Mouse (Mus musculus): ENCODE data around the gene Idh2.

Gene Idh2

DNA sequence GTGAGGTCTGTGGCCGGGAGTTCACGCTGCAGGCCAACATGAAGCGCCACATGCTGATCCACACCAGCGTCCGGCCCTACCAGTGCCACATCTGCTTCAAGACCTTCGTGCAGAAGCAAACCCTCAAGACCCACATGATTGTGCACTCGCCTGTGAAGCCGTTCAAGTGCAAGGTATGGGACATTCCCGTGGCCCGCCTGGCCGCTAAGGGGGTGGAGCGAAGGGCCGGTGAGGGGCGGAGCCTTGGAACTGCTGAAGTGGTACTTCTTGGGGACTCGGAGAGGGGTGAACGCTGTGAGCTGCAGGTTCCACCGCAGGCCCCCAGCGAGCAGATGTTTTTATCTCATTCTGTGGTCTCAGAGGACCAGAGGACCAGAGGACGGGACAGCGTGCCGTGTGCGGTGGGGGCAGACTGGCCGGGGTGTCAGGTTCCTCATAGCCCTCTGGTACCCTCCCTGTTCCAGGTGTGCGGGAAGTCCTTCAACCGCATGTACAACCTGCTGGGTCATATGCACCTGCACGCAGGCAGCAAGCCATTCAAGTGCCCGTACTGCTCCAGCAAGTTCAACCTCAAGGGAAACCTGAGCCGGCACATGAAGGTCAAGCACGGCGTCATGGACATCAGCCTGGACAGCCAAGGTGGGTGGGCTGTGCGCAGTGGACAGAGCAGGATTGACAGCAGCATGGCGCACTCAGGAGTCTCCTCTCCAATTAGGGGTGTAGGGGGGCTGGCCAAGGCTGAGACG lies 29.0 kb downstream of the Idh2 start:
- no peak for DNase-seq (ENCODE audit: low spot score in 2 of 2)

DNA sequence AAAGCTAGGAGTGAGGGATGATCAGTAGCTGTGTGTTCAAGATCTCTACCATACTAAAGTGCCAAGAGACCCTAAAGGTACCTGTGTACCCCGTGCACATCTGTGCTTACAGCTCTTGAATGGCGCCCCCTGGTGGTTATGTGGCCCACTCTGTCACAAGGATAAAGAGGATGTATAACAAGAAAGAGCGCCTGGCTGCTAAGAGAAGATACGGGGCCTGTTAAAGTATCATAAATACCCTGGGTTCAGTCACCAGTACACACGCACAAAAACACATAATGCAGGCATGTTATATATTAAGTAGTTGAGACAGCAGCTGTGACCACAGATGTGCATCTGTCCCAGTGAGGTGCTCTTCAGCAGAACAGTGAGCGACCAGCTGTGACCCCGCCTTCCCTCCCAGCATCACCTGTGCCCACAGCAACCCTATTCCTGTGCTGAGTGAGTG lies 30.7 kb downstream of the Idh2 start:
- DNase-seq (ENCODE audit: low spot score in 2 of 2) = peak; percentile 58 to 87

DNA sequence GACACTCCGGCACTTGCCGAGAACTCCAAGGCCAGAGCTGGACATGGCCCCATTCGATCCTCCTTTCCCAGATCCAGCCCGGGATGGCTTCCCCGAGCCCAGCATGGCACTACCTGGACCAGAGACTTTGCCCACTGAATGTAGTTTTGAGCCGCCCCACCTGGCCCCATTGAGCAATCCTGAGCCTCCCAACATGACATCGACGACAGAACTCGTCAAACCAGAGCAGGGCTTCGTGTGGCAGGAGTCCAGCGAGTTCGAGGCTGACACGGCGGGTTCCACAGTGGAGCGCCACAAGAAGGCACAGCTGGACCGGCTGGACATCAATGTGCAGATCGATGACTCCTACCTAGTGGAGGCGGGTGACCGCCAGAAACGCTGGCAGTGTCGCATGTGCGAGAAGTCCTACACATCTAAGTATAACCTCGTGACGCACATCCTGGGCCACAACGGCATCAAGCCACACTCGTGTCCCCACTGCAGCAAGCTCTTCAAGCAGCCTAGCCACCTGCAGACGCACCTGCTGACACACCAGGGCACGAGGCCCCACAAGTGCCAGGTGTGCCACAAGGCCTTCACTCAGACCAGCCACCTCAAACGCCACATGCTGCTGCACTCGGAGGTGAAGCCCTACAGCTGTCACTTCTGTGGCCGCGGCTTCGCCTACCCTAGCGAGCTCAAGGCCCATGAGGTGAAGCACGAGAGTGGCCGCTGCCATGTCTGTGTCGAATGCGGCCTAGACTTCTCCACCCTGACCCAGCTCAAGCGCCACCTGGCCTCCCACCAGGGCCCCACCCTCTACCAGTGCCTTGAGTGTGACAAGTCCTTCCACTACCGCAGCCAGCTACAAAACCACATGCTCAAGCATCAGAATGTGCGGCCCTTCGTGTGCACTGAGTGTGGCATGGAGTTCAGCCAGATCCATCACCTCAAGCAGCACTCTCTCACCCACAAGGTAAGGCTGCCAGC lies 33.3 kb downstream of the Idh2 start:
- DNase-seq (ENCODE audit: low spot score in 2 of 2) = no peak

DNA sequence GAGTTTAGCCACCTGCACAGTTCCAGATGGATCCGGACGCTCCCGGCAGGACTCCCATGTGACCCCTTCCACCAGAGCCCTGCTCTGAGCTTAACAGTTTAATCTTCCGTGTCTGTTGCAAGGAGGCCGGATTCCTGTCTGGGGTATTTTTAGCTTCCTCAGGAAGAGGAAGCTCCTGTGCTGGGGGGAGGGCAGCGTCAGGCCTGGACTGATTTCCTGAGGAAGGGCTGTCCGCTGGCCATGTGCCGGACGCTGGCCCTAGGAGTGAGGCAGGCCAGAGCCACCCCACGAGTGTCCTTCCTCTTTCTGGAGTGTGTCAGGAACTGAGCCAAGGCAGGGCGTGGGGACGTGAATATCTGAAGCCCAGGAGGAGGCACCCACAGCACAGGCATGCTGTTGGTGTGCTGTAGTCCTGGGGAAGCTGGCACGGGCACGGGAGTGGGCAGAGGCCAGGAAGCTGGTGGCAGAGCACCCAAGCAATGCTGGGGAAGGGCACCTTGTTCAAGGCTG lies 36.3 kb downstream of the Idh2 start:
- peak in 1 of 2 experiments; percentile 67 for DNase-seq (ENCODE audit: low spot score in 2 of 2)

DNA sequence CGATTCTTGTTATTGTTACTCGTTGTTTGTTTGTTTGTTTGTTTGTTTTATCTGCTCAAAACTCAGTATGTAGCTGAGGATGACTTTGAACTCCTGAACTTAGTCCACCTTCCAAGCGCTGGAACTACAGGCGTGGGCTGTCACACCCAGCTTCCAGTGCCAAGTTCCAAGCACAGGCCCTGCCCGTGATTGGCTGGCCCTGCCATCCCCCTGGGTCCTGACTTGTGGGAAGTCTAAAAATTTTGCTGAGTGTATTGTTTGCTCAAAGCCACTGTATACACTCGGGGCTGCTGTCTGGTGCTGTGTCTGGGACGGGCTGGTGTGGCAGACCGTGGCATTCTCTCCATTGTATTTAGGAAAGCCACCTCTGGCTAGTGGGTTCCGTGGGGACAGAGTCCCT lies 37.4 kb downstream of the Idh2 start:
- no peak for DNase-seq (ENCODE audit: low spot score in 2 of 2)

DNA sequence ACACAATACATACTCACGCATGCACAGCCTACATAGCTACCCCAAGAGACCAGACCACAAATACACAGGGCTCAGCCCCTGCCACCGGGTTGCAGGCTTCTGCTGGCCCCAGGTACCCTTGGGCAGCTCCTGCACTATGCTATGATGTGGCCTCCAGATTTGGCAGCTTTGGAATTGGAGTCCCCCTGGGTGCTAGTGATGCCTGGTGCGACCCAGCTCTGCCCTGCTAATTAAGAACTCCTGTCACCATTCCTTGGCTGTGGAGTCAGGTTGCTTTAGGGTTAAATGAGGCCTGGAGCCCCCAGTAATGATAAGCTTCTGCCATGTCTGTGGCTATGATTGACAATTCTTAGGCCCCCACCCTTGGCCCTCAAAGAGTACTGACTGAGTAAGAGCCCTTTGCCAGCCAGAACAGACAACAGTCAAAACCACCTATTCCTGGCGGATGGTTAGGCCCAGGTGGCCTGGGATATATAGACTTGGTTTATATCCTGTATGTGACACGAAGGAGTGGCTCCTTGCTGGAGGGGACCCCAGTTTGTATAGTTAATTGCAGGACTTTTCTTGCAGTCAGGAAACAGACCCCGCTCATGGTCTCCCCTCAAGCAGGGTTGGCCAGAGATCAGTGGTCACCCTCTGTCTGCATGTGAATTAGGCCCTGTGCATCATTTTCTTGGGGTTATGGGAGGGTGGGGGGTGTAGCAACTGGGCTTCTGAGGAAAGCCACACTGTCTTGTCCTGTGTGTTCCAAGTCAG lies 38.1 kb downstream of the Idh2 start:
- DNase-seq (ENCODE audit: low spot score in 2 of 2) = no peak

DNA sequence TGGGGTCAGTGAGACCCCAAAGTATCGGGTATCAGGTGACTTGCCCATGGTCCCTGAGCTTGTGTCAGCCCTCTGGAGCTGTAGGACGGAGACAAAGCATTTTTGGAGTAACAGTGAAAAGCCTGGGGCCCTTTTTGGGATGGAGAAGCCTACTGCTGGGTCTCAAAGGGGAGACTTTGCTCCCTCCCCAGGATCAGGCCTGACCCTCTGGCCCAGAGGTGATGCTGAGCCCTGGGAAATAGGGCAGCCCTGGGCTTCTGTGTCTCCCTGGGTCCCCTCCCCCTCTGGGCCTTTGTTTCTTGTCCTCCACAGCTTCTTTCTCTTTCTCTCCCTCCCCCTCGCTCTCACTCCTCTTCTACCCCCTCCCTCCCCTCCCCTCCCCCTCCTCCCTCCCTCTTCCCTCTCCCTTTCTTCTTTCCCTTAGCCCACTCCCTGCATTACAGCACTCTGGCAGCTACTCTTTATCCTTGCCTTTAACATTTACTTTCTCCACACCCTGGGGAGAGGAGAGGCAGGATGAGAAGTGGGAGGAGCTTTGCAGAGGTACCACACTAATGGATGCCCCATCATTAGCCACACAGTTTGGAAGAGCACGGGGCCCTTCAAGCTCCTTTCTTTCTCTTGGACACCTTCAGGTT lies 39.1 kb downstream of the Idh2 start:
- no peak for DNase-seq (ENCODE audit: low spot score in 2 of 2)

DNA sequence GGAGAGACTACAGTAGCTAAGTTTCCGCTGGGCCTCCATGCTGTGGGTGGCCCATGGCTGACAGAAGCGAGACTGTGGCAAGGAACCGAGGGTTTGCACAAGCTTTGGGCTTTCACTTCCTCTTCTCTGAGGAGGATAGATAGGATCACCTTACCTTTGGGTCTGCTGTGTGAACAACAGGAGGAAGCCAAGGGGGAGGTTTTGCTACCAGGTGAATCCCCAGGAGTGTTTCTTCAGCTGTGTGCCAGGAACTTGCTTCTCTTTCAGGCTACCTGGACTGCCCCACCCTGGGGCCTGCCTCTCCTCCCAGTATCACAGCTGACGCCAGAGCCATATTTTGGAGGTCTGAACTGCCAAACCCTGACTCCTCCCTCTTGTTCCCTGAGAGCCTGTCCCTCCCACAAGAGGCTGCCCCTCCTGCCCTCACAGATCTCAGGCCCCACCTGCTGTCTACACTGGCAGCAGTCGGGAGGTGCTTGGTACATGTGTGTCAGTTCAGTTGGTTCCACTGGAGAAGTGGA lies 40.2 kb downstream of the Idh2 start:
- peak; percentile 47 to 60 for DNase-seq (ENCODE audit: low spot score in 2 of 2)

DNA sequence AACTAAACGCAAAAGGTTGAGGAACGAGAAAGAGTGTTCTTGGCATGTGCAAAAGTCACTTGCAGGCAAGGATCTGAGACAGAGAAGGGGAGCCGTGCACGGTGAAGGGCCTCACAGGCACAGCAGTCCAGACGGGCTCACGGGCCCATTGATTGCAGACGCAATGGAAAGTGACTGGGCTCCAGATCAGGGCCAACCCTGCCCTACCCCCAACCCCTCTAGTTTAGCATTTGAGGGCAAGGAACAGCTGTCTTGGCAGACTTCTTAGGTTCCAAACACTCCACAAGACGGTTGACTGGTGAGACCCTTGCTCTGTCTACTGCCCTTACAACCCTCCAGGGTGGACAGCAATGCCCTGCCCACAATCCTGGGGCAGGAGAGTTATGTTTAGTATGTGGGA lies 41.7 kb downstream of the Idh2 start:
- no peak for DNase-seq (ENCODE audit: low spot score in 2 of 2)

DNA sequence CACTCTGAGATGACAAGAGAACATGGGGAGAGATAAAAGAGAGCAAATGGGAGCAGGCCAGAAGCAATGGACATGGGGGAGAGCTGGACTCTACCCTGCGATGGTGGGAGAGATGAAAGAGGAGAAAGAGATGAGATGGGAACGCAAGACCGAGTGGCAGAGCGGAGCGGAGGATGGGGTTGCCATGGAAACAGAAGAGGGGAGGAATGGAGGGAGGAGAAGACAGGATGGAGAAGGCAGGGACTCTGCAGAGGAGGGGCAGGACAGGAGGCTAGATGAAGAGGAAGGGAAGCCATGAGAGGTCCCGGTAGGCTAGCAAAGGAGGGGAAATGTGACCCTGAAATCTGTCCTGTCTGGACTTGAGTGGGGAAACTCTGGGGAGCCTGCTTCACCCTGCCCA lies 42.9 kb downstream of the Idh2 start:
- DNase-seq (ENCODE audit: low spot score in 2 of 2) = no peak

DNA sequence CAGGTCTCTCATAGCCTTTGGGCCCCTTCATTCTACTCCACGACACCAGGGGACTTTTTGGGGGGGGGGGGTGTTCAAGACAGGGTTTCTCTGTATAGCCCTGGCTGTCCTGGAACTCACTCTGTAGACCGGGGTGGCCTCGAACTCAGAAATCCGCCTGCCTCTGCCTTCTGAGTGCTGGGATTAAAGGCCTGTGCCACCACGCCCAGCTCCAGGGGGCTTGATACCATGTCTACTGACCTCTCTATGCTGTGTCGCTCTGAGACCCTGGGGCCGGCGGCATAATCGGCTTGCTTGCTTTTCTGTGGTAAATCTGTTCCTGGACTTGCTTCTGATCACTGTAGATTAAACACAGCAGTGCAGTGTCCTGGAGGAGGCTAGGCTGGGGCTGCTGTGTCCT lies 44.0 kb downstream of the Idh2 start:
- DNase-seq (ENCODE audit: low spot score in 2 of 2) = no peak

DNA sequence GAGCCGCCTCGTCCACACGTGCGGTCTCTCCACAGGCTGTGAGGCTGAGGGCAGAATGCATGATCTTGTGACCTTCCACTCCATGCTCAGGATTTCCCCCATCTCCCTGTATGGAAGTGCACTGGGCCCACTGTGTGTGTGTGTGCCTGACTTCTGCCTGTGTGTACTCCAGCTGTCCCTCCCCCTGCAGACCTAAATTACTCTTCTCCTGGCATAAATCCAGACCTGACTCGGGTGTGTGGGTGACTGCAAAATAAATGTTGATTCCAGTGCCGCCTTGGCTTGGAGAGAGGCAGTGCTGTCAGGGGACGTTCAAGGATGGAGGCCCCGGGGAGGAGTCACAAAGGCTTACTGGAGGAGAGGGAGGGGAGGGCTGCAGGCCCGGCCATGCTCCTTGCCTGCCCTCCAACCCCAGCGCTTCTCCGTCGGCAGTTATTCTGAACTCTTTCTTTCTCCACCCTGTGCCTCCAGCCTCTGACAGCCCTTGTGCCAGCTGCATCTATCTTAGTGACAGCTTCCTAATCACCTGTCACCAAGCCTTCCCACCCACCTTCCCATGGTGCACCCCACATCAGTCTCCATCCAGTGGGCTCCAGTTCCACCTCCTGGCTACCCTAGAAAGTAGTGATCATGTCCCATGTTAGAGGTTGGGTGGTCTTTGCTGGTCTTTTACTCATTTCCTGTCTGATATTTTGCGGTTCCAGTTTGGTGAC lies 45.4 kb downstream of the Idh2 start:
- DNase-seq (ENCODE audit: low spot score in 2 of 2) = no peak

DNA sequence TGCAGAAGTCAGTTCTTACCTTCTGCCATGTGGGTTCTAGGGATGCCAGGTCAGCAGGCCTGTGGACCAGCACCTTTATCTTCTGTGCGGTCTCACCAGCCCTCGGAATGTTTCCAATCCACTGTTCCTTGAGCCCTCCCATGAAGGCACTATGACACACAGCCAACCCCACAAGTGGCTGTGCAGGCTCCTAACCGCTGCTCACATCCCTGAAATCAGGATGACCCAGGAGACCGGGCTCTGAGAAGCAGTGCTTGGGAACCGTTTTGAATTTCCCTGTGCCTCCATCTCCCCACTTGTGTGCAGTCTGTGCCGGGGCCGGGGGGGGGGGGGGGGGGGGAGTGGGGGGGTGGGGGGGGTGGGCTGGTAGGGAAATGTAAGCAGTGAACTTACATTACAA lies 46.9 kb downstream of the Idh2 start:
- no peak for DNase-seq (ENCODE audit: low spot score in 2 of 2)

DNA sequence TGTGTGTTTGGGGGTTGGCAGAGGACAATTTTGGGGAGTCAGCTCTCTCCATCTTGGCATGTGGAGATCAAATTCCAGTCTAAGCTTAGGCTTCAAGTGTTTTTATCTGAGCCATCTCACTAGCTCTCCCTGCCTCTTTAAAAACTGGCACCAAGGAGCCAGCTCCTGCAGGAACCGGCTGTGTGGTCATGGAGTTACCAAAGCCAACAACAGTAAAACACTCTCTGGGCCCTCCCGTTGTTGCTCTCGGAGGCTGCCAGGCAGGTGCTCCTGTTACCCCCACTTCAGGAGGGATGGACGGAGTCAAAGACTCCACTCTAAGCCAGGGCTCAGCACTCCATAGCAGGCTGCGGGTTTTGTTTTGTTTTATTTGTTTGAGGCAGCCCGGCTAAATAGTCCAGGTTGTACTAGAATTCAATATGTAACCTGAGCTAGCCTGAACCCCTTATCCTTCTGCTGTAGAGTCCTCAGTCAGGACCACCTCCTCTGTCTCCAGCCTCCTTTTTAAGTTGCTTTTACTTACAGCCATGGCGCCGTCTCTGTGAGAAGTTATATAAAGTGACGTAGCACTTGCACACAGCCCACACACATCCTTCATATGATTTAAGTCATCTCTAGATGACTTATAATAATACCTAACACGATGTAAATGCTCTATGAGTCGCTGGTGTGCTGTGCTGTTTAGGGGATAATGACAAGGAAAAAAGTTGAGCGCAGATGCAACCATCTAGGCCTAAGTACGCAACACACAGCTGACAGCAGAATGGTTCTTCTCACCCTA lies 48.3 kb downstream of the Idh2 start:
- no peak for DNase-seq (ENCODE audit: low spot score in 2 of 2)

DNA sequence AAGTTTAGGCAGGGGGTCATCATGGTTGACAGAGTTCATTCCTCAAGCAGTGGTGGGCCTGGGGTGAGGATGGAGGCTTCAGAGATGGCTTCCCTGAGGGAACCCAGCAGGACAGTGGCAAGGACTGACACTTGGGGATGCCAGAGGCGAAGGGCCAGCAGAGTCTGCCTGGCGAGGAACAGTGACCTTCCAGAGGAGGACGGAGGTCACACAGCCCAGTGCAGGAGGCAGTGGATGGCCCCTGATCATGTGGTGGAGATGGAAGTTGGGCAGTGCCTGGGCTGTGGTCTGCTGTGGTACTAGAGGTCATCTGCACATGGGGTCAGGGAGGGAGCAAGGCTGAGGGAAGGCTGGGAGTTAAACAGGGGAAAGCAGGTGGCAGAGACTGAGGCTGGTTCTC lies 49.9 kb downstream of the Idh2 start:
- no peak for DNase-seq (ENCODE audit: low spot score in 2 of 2)

DNA sequence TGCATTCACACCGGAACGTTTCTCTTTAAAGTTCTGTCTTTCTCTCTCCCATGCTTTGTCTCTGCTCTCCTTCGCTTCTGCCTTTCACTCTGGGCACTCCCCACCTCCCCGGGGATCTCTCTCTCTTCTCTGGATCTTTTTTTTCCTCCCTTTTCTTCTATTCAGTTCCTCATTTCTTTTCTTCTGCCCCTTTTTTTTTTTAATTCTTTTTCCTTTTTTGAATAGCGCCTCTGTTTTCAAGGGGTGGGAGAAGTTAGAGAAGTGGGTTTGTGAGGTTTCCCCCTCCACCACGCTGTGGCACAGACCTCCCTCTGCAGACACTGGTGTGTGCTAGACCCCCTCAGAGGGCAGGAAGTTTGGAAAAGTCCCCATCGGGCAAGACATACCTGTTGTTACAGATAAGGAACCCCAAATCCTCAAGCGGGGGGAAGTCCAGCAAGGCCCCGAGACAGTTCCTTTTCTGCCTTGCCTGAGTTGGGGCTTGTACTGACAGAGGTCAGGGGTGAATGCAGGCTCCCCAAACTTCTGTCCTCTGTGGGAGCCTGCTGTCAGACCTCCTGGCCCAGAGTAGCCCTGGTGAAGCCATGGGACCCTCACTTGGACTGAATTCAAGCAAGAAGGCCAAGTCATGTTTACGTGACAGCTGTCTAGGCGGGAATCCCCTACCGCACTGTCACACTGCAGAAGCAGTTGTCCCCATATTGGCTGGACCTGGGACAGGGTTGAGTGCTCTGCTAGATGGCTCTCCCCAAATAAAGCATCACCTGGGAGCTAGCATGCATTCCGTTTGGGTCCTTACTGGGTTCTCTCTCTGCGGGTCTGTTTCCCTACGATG lies 51.1 kb downstream of the Idh2 start:
- DNase-seq (ENCODE audit: low spot score in 2 of 2) = no peak

DNA sequence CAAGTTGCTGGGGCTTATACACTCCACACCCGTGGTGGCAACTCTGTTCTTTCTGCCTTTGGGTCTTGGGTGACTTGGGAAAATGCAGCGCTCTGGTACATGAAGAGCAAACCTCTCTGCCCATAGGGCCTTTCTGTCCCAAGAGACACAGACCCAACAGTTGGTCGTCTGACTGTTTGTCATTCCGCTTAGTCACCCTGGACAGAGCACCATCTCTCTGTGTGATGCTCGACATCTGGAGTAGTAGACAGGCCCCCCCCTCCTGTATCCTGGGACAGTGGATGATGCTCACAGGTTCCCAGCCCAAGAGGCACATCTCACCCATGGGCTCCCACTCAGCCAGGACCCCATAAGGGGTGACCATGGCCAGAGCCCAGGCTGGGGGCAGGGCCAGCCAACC lies 51.9 kb downstream of the Idh2 start:
- no peak for DNase-seq (ENCODE audit: low spot score in 2 of 2)

DNA sequence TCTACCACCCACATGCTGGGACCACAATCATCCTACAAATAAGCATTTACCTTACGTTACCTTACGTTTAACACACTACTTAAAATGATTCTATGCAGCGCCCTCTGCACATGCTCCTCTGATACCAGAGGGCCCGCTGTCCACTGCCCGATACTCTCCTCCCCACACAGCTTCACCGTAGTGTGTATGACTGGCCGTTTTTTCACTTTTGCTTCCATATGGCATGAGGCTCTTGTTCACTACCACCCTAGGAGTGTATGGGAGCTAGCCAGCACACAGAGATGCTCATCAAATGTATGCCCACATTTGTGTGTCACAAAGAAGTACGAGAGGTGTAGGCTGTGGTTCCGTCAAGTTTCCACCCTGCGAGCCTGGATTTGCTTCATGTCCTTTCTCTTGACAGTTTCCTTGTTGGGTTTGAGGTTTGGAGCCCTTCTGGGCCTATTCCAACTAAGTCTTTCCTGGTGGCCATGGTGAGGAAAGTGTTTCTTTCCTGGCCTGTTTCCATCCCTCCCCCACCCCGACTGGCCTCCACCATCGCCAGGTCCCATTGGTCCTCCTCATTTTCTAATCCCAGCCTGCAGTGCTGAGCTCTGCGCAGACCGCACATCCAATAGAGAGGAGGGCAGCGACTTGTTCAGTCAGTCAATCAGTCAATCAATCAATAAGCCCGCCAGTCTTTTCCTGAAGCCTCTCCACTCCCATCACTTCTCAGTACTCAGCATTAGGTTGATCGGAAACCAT lies 52.9 kb downstream of the Idh2 start:
- no peak for DNase-seq (ENCODE audit: low spot score in 2 of 2)
